Mouse (Mus musculus): ENCODE results near the gene Tomm20l.

- TF ChIP-seq CTCF (IDR thresholded peaks at IDR 0.05; ENCODE audit: extremely low read depth, insufficient read length, insufficient replicate concordance, low read depth, low read length) (no peak), POLR2A (IDR thresholded peaks at IDR 0.05; ENCODE audit: low read depth, low read length) (no peak)
These were observed 37.6 kb downstream of the Tomm20l start for GRCm38 (mm10) chr12:71148801-71149200.
